ENCODE assay signal across 13 mouse cellular contexts in the genomic region with DNA sequence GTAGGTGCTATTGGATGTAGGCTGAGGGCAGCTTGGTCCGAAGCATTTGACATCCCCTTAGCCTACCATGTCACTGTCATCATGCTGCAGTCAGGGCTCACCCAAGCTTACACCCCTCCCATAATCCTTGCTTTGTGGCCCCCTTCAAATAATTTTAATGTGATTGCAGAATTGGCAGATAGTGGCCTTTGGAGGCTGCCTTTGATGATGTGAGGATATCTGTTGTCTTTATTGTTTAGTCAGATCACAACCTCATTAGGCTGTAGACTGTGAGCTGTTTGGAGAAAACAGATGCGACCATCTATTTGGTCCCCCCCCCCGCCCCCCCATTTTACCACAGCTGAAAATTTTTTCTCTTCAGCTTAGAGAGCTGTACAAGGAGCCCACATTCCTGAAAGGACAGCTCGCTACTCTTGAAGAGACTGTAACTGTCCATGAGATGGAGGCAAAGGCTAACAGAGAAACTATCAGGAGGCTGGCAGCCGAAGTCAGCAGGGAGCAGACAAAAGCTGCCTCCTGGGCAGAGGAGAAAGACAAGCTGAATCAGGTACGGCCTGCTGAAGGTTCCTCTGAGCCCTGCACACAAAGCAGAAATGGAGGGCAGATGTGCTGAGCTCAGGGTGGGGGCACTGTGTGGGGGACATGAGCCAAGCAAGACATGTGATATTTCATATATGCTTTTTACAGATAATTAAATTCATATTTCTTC. TPM values are rescaled to one million over a fixed set of nuclear protein-coding genes. Genes with fewer than 3 reads are reported as not detected.
DNase-seq lines count a peak whose midpoint lies in the region; ATAC-seq and TF ChIP-seq lines count a peak whose summit lies in the region.
"Had no signal": no experiment of that assay in that cellular context is flagged by ENCODE, and none has a peak within 500 bp of the region (broad histone marks: within the 10 kb centered on the region; RNA-seq: fewer than 3 reads in every experiment).

No protein-coding gene starts in this region.

- 48% methylated on average over 6 of the region's 6 CpGs for WGBS in midbrain, embryonic 13.5 days
- 59% methylated on average over 6 of the region's 6 CpGs for WGBS in midbrain, embryonic 11.5 days
- WGBS in hindbrain, embryonic 14.5 days, result 48% methylated on average over 6 of the region's 6 CpGs
- 47% methylated on average over 6 of the region's 6 CpGs for WGBS in neural tube, embryonic 14.5 days
- WGBS in thymus, adult 2 months, result 92% methylated on average over 6 of the region's 6 CpGs

- H3K4me3 ChIP-seq in gastrocnemius, adult 2 months, result no peak overlapping the region
- no peak overlapping the region for H3K4me3 ChIP-seq in midbrain, embryonic 13.5 days (replicated peaks)
- no peak overlapping the region for H3K4me3 ChIP-seq in midbrain, embryonic 11.5 days (ENCODE audit: low read depth, low read length)
- H3K4me3 ChIP-seq in hindbrain, embryonic 14.5 days (replicated peaks; ENCODE audit: low read length), result no peak overlapping the region
- H3K4me3 ChIP-seq in neural tube, embryonic 14.5 days (ENCODE audit: low read depth, low read length), result no peak overlapping the region
- H3K4me3 ChIP-seq in thymus, adult 2 months (ENCODE audit: control insufficient read depth, insufficient read depth, low read length), result no peak overlapping the region
- H3K4me3 ChIP-seq: embryonic facial prominence, embryonic 12.5 days; limb, embryonic 15.5 days had no signal

- H3K9me3 ChIP-seq in midbrain, embryonic 13.5 days, result no peaks in the 10 kb centered on the region
- H3K9me3 ChIP-seq in midbrain, embryonic 11.5 days (ENCODE audit: control insufficient read depth, low read length), result no peaks in the 10 kb centered on the region
- 0 out of 2 replicates have a peak, but pooled peaks cover 7% of the 10 kb centered on the region for H3K9me3 ChIP-seq in hindbrain, embryonic 14.5 days (ENCODE audit: control insufficient read depth, low read length)
- no peaks in the 10 kb centered on the region for H3K9me3 ChIP-seq in neural tube, embryonic 14.5 days (ENCODE audit: control insufficient read depth, low read length)
- H3K9me3 ChIP-seq: limb, embryonic 15.5 days had no signal

- H3K36me3 ChIP-seq in midbrain, embryonic 13.5 days, result no peaks in the 10 kb centered on the region
- no peaks in the 10 kb centered on the region for H3K36me3 ChIP-seq in midbrain, embryonic 11.5 days (ENCODE audit: control insufficient read depth, insufficient read depth, low read length)
- no peaks in the 10 kb centered on the region for H3K36me3 ChIP-seq in hindbrain, embryonic 14.5 days (replicated peaks; ENCODE audit: control insufficient read depth, insufficient read depth)
- H3K36me3 ChIP-seq in neural tube, embryonic 14.5 days (ENCODE audit: control insufficient read depth, insufficient read depth, low read length), result no peaks in the 10 kb centered on the region
- no peaks in the 10 kb centered on the region for H3K36me3 ChIP-seq in thymus, adult 2 months (ENCODE audit: control insufficient read depth, insufficient read depth, low read length)
- H3K36me3 ChIP-seq: embryonic facial prominence, embryonic 12.5 days; limb, embryonic 15.5 days had no signal

- no peak for TF ChIP-seq POLR2A in thymus, adult 2 months (IDR thresholded peaks at IDR 0.05; ENCODE audit: control insufficient read depth, extremely low read depth, insufficient read depth, low read length, poor library complexity)

- intact Hi-C loops in gastrocnemius, adult 2 months (cut with DNase I), result no loop called here
- intact Hi-C loops in left cerebral cortex, postnatal 14 days (cut with DNase I), result no loop called here

- peak; percentile 61 for ATAC-seq in midbrain, embryonic 13.5 days
- no peak for ATAC-seq in midbrain, embryonic 11.5 days (ENCODE audit: low FRiP score)
- ATAC-seq in hindbrain, embryonic 14.5 days (ENCODE audit: low FRiP score), result peak; percentile 31; the same call in 1 of the 2 replicates
- peak; percentile 70; the same call in 1 of the 2 replicates for ATAC-seq in neural tube, embryonic 14.5 days (ENCODE audit: low read depth)

- H3K4me2 ChIP-seq in midbrain, embryonic 13.5 days (replicated peaks), result no peak overlapping the region
- H3K4me2 ChIP-seq in midbrain, embryonic 11.5 days, result no peak overlapping the region
- no peak overlapping the region for H3K4me2 ChIP-seq in hindbrain, embryonic 14.5 days (replicated peaks)
- no peak overlapping the region for H3K4me2 ChIP-seq in neural tube, embryonic 14.5 days (ENCODE audit: low read depth, low read length)
- H3K4me2 ChIP-seq: embryonic facial prominence, embryonic 12.5 days; limb, embryonic 15.5 days had no signal

- no peaks in the 10 kb centered on the region for H3K27me3 ChIP-seq in midbrain, embryonic 13.5 days
- H3K27me3 ChIP-seq in midbrain, embryonic 11.5 days (ENCODE audit: control insufficient read depth, insufficient read depth, low read length), result no peaks in the 10 kb centered on the region
- no peaks in the 10 kb centered on the region for H3K27me3 ChIP-seq in hindbrain, embryonic 14.5 days (ENCODE audit: control insufficient read depth, insufficient read depth, low read length)
- no peaks in the 10 kb centered on the region for H3K27me3 ChIP-seq in neural tube, embryonic 14.5 days (ENCODE audit: control insufficient read depth, insufficient read depth, low read length)
- H3K27me3 ChIP-seq in thymus, adult 2 months (ENCODE audit: control insufficient read depth, insufficient read depth, low read length), result no peaks in the 10 kb centered on the region
- H3K27me3 ChIP-seq: embryonic facial prominence, embryonic 12.5 days; limb, embryonic 15.5 days had no signal

- no peak overlapping the region for H3K9ac ChIP-seq in midbrain, embryonic 13.5 days (replicated peaks)
- no peak overlapping the region for H3K9ac ChIP-seq in midbrain, embryonic 11.5 days (ENCODE audit: low read length)
- H3K9ac ChIP-seq in hindbrain, embryonic 14.5 days, result no peak overlapping the region
- no peak overlapping the region for H3K9ac ChIP-seq in neural tube, embryonic 14.5 days (replicated peaks; ENCODE audit: low read depth, low read length)
- H3K9ac ChIP-seq: embryonic facial prominence, embryonic 12.5 days; limb, embryonic 15.5 days had no signal

- TF ChIP-seq CTCF in gastrocnemius, adult 2 months (IDR thresholded peaks at IDR 0.05), result peak; percentile 21; the same call in 1 of the 2 replicates
- TF ChIP-seq CTCF in thymus, adult 2 months (IDR thresholded peaks at IDR 0.05; ENCODE audit: borderline replicate concordance, control insufficient read depth, extremely low read depth, insufficient read depth, low read length, poor library complexity), result no peak

- no peak for DNase-seq in gastrocnemius, adult 2 months
- DNase-seq in gastrocnemius, postnatal 25 days, result no peak
- DNase-seq in midbrain, embryonic 11.5 days (ENCODE audit: low spot score, missing footprints), result no peak
- no peak for DNase-seq in hindbrain, embryonic 14.5 days (ENCODE audit: low spot score)
- no peak for DNase-seq in thymus, adult 2 months
- no peak for DNase-seq in left cerebral cortex, postnatal 14 days (ENCODE audit: low spot score in 2 of 2)
- DNase-seq: heart, postnatal 10 days; thymus, adult 18-20 months had no signal

- H3K27ac ChIP-seq in gastrocnemius, adult 2 months, result no peak overlapping the region
- H3K27ac ChIP-seq in midbrain, embryonic 13.5 days, result no peak overlapping the region
- no peak overlapping the region for H3K27ac ChIP-seq in midbrain, embryonic 11.5 days (ENCODE audit: low read depth, low read length)
- H3K27ac ChIP-seq in hindbrain, embryonic 14.5 days, result no peak overlapping the region
- no peak overlapping the region for H3K27ac ChIP-seq in neural tube, embryonic 14.5 days (ENCODE audit: low read depth, low read length)
- no peak overlapping the region for H3K27ac ChIP-seq in thymus, adult 2 months (ENCODE audit: control insufficient read depth, insufficient read depth, low read length)
- H3K27ac ChIP-seq: embryonic facial prominence, embryonic 12.5 days; limb, embryonic 15.5 days; macrophage had no signal

- H3K4me1 ChIP-seq in midbrain, embryonic 13.5 days (replicated peaks), result no peaks in the 10 kb centered on the region
- no peaks in the 10 kb centered on the region for H3K4me1 ChIP-seq in midbrain, embryonic 11.5 days (ENCODE audit: control insufficient read depth, insufficient read depth, low read length)
- H3K4me1 ChIP-seq in hindbrain, embryonic 14.5 days (replicated peaks; ENCODE audit: control insufficient read depth, insufficient read depth, low read length), result no peaks in the 10 kb centered on the region
- H3K4me1 ChIP-seq in neural tube, embryonic 14.5 days (ENCODE audit: control insufficient read depth, insufficient read depth, low read length), result no peaks in the 10 kb centered on the region
- peaks cover 3% of the 10 kb centered on the region for H3K4me1 ChIP-seq in thymus, adult 2 months (replicated peaks; ENCODE audit: control insufficient read depth, insufficient read depth, low read length)
- H3K4me1 ChIP-seq: embryonic facial prominence, embryonic 12.5 days; limb, embryonic 15.5 days had no signal

RNA-seq across cellular contexts. Expression of a gene that starts 38.2 kb away (rescaled TPM):
- total RNA-seq in gastrocnemius, adult 2 months (2021), result under 1 TPM; 0.46 to 0.67 TPM
- under 1 TPM; 0.28 to 0.38 TPM for total RNA-seq in gastrocnemius, postnatal 25 days (2021)
- polyA plus RNA-seq in midbrain, embryonic 13.5 days (2015; fragmentation: Nextera tagmentation; extraction: Ambion mirVana), result 0.05 and 0.27 TPM in 2 replicates
- 0.10 and 0.11 TPM in 2 replicates for polyA plus RNA-seq in midbrain, embryonic 11.5 days (2014; fragmentation: Nextera tagmentation; extraction: Ambion mirVana)
- 0.35 and 0.70 TPM in 2 replicates for polyA plus RNA-seq in hindbrain, embryonic 14.5 days (2014; fragmentation: Nextera tagmentation; extraction: Ambion mirVana)
- 0.08 and 0.27 TPM in 2 replicates for polyA plus RNA-seq in neural tube, embryonic 14.5 days (2014; fragmentation: Nextera tagmentation; extraction: Ambion mirVana)
- polyA plus RNA-seq in thymus, adult 2 months (2012; rRNA removed), result 0.24 and 0.33 TPM in 2 replicates
- total RNA-seq in left cerebral cortex, postnatal 14 days (2021), result under 1 TPM; 0.13 to 0.21 TPM
- polyA plus RNA-seq: macrophage had no signal
